Mouse (Mus musculus): ENCODE measurements around the gene Prrc2b. TPM values are rescaled to one million over a fixed set of nuclear protein-coding genes. Genes with fewer than 3 reads are reported as not detected.

Gene Prrc2b
- polyA plus RNA-seq, 1 experiment from 2014 or later = 54.7 TPM

GRCm38 (mm10) chr2:32213000-32213399 lies 62.1 kb downstream of the Prrc2b start:
- Histone ChIP-seq H3K4me3 (no peak overlapping the region), H3K27ac (ENCODE audit: poor library complexity, severe bottlenecking) (no peak overlapping the region), H3K4me2 (no peak overlapping the region), H3K36me3 (peaks cover 99% of the 10 kb centered on the region), H3K9ac (no peak overlapping the region), H3K4me1 (replicated peaks) (no peaks in the 10 kb centered on the region; the same call in 1 of the 2 replicates), H3K27me3 (replicated peaks) (no peaks in the 10 kb centered on the region), H3K9me3 (replicated peaks) (no peaks in the 10 kb centered on the region)
- no peak for ATAC-seq (ENCODE audit: insufficient number of reproducible peaks, low FRiP score)
- WGBS = 64% methylated on average over 10 of the region's 10 CpGs

- no peak overlapping the region for H3K27ac ChIP-seq (ENCODE audit: poor library complexity, severe bottlenecking)
- no peak overlapping the region for H3K4me2 ChIP-seq
- peaks cover 99% of the 10 kb centered on the region for H3K36me3 ChIP-seq
- no peak overlapping the region for H3K4me3 ChIP-seq
- ATAC-seq (ENCODE audit: insufficient number of reproducible peaks, low FRiP score) = no peak
- no peaks in the 10 kb centered on the region; the same call in 1 of the 2 replicates for H3K4me1 ChIP-seq (replicated peaks)
- H3K27me3 ChIP-seq (replicated peaks) = no peaks in the 10 kb centered on the region
- H3K9me3 ChIP-seq (replicated peaks) = no peaks in the 10 kb centered on the region
- H3K9ac ChIP-seq = no peak overlapping the region
- 90% methylated on average over 10 of the region's 10 CpGs for WGBS
These were observed 64.7 kb downstream of the Prrc2b start for GRCm38 (mm10) chr2:32215576-32215975.

DNA sequence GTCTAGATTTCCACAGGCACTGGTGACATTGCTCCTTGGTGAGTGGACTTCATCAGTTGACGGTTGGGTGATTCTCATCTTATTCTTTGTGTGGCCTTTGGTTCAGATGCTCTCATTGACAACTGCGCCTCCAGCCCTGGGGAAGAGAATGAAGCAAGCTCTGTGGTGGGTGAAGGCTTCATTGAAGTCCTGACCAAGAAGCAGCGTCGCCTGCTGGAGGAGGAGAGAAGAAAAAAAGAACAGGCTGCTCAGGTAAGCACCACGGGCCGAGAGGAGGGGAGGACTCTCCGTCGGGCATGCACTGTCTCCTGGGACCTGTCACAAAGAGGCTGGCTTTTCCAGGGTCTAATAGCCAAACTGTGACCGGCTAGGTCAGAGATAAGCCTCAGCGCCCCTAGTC lies 65.6 kb downstream of the Prrc2b start:
- no peaks in the 10 kb centered on the region for H3K27me3 ChIP-seq (replicated peaks)
- H3K27ac ChIP-seq (ENCODE audit: poor library complexity, severe bottlenecking) = no peak overlapping the region
- no peak for ATAC-seq (ENCODE audit: insufficient number of reproducible peaks, low FRiP score)
- WGBS = 86% methylated on average over 10 of the region's 10 CpGs
- H3K9me3 ChIP-seq (replicated peaks) = no peaks in the 10 kb centered on the region
- H3K36me3 ChIP-seq = peaks cover 100% of the 10 kb centered on the region
- H3K4me1 ChIP-seq (replicated peaks) = no peaks in the 10 kb centered on the region; the same call in 1 of the 2 replicates
- H3K4me3 ChIP-seq = no peak overlapping the region
- H3K9ac ChIP-seq = no peak overlapping the region
- no peak overlapping the region for H3K4me2 ChIP-seq

GRCm38 (mm10) chr2:32217656-32218055 lies 66.8 kb downstream of the Prrc2b start:
- Histone ChIP-seq H3K4me2 (no peak overlapping the region), H3K4me3 (no peak overlapping the region), H3K9ac (no peak overlapping the region), H3K27ac (ENCODE audit: poor library complexity, severe bottlenecking) (no peak overlapping the region), H3K27me3 (replicated peaks) (no peaks in the 10 kb centered on the region), H3K9me3 (replicated peaks) (no peaks in the 10 kb centered on the region), H3K36me3 (peaks cover 100% of the 10 kb centered on the region), H3K4me1 (replicated peaks) (no peaks in the 10 kb centered on the region; the same call in 1 of the 2 replicates)
- WGBS = 83% methylated on average over 8 of the region's 8 CpGs
- no peak for ATAC-seq (ENCODE audit: insufficient number of reproducible peaks, low FRiP score)

DNA sequence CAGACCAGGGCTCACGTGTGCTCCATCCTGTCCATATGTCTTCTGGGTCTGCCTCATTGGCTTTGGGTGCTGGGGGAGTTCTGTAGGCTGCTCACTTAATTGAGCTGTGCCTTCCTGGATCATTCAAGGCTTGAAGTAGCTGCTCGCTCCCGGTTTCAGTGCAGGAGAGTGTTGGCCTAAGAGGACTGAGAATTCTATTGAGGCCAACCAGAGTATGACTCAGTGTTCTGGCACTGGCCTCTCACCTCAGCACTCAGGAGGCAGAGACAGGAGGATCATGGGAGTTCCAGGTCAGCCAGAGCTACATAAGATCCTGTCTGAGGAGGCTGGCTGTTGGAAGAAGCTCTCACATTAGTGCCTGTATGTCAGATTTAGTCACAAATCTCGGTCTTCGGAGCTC lies 67.2 kb downstream of the Prrc2b start:
- Histone ChIP-seq H3K4me3 (no peak overlapping the region), H3K27ac (ENCODE audit: poor library complexity, severe bottlenecking) (no peak overlapping the region), H3K4me1 (replicated peaks) (no peaks in the 10 kb centered on the region; the same call in 1 of the 2 replicates), H3K27me3 (replicated peaks) (no peaks in the 10 kb centered on the region), H3K9ac (no peak overlapping the region), H3K9me3 (replicated peaks) (no peaks in the 10 kb centered on the region), H3K4me2 (no peak overlapping the region), H3K36me3 (peaks cover 100% of the 10 kb centered on the region)
- 86% methylated on average over 5 of the region's 5 CpGs for WGBS
- no peak for ATAC-seq (ENCODE audit: insufficient number of reproducible peaks, low FRiP score)

DNA sequence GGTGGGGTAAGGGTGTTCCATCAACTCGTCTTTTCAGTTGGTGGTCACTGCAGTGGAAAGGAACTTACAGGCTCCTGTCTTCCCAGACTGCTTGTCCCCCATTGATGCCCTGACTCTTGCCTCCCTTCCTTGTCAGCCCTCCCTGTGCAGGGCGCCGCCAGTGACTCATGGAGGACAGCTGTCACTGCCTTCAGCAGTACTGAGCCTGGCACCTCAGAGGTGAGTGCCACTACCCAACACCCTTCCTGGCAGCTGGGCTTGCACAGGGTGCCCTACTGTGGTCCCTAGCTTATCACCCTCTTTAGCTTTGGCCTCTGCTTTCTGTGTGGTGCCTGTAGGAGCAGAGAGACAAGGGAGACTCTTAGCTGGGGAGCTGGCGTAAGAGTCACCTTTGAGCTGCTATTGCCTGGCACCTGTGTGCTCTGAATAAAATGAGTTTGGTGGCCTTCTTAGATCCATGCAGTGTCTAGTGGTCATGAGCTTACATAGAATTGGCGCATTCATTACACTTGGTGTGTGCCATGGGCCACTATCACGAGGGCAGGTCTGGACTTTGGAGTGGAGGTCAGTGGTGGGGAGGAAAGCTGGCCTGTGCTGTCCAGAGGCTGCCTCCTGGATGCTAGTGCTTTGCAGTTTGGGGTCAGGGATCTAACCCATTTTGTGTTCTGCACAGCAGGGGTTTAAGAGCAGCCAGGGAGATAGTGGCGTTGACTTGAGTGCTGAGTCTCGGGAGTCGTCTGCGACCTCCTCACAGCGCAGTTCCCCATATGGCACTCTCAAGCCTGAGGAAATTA lies 67.9 kb downstream of the Prrc2b start:
- ATAC-seq (ENCODE audit: insufficient number of reproducible peaks, low FRiP score) = no peak
- Histone ChIP-seq H3K27ac (ENCODE audit: poor library complexity, severe bottlenecking) (no peak overlapping the region), H3K27me3 (replicated peaks) (no peaks in the 10 kb centered on the region), H3K4me1 (replicated peaks) (no peaks in the 10 kb centered on the region), H3K4me2 (no peak overlapping the region), H3K9ac (no peak overlapping the region), H3K9me3 (replicated peaks) (no peaks in the 10 kb centered on the region), H3K4me3 (no peak overlapping the region), H3K36me3 (peaks cover 100% of the 10 kb centered on the region)
- 86% methylated on average over 11 of the region's 11 CpGs for WGBS

GRCm38 (mm10) chr2:32219501-32219900 lies 68.6 kb downstream of the Prrc2b start:
- no peaks in the 10 kb centered on the region for H3K9me3 ChIP-seq (replicated peaks)
- peaks cover 100% of the 10 kb centered on the region for H3K36me3 ChIP-seq
- no peak overlapping the region for H3K9ac ChIP-seq
- H3K4me2 ChIP-seq = no peak overlapping the region
- 94% methylated on average over 14 of the region's 14 CpGs for WGBS
- no peaks in the 10 kb centered on the region for H3K4me1 ChIP-seq (replicated peaks)
- no peaks in the 10 kb centered on the region for H3K27me3 ChIP-seq (replicated peaks)
- H3K4me3 ChIP-seq = no peak overlapping the region
- ATAC-seq (ENCODE audit: insufficient number of reproducible peaks, low FRiP score) = no peak
- H3K27ac ChIP-seq (ENCODE audit: poor library complexity, severe bottlenecking) = no peak overlapping the region

DNA sequence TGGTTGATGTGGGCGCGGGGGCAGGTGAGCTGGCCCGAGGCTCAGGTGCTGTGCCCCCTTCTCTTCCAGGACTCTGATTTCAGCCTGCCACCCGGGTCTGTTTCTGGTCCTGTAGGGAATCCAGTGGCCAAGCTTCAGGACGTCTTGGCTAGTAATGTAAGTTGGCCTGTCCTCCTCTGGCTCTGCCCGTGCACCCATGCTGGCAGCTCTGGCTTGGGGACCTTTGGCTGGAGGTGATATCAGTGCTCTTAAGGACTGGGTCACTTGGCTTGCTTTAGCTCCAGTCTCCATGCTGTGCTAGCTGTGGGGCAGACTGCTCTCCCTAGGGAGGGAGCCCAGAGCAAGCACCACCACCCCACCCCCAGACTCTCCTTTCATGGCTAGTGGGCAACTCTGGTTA lies 69.1 kb downstream of the Prrc2b start:
- 91% methylated on average over 6 of the region's 6 CpGs for WGBS
- H3K27me3 ChIP-seq (replicated peaks) = no peaks in the 10 kb centered on the region
- no peaks in the 10 kb centered on the region for H3K9me3 ChIP-seq (replicated peaks)
- H3K36me3 ChIP-seq = peaks cover 100% of the 10 kb centered on the region
- H3K27ac ChIP-seq (ENCODE audit: poor library complexity, severe bottlenecking) = no peak overlapping the region
- no peak overlapping the region for H3K9ac ChIP-seq
- H3K4me2 ChIP-seq = no peak overlapping the region
- no peak overlapping the region for H3K4me3 ChIP-seq
- H3K4me1 ChIP-seq (replicated peaks) = no peaks in the 10 kb centered on the region
- ATAC-seq (ENCODE audit: insufficient number of reproducible peaks, low FRiP score) = no peak

- H3K4me2 ChIP-seq = no peak overlapping the region
- ATAC-seq (ENCODE audit: insufficient number of reproducible peaks, low FRiP score) = no peak
- peaks cover 100% of the 10 kb centered on the region for H3K36me3 ChIP-seq
- no peak overlapping the region for H3K27ac ChIP-seq (ENCODE audit: poor library complexity, severe bottlenecking)
- no peaks in the 10 kb centered on the region for H3K9me3 ChIP-seq (replicated peaks)
- H3K4me1 ChIP-seq (replicated peaks) = no peaks in the 10 kb centered on the region
- no peak overlapping the region for H3K4me3 ChIP-seq
- WGBS = 94% methylated on average over 10 of the region's 10 CpGs
- H3K27me3 ChIP-seq (replicated peaks) = no peaks in the 10 kb centered on the region
- no peak overlapping the region for H3K9ac ChIP-seq
These were observed 70.1 kb downstream of the Prrc2b start for GRCm38 (mm10) chr2:32220969-32221368.

GRCm38 (mm10) chr2:32221577-32221976 lies 70.7 kb downstream of the Prrc2b start:
- H3K36me3 ChIP-seq = peaks cover 100% of the 10 kb centered on the region
- H3K27me3 ChIP-seq (replicated peaks) = no peaks in the 10 kb centered on the region
- no peak overlapping the region for H3K4me3 ChIP-seq
- H3K9me3 ChIP-seq (replicated peaks) = no peaks in the 10 kb centered on the region
- ATAC-seq (ENCODE audit: insufficient number of reproducible peaks, low FRiP score) = no peak
- H3K4me1 ChIP-seq (replicated peaks) = no peaks in the 10 kb centered on the region
- H3K9ac ChIP-seq = no peak overlapping the region
- H3K4me2 ChIP-seq = no peak overlapping the region
- no peak overlapping the region for H3K27ac ChIP-seq (ENCODE audit: poor library complexity, severe bottlenecking)
- WGBS = 86% methylated on average over 7 of the region's 7 CpGs

GRCm38 (mm10) chr2:32222057-32222456 lies 71.2 kb downstream of the Prrc2b start:
- no peak for ATAC-seq (ENCODE audit: insufficient number of reproducible peaks, low FRiP score)
- WGBS = 85% methylated on average over 10 of the region's 10 CpGs
- Histone ChIP-seq H3K27me3 (replicated peaks) (no peaks in the 10 kb centered on the region), H3K27ac (ENCODE audit: poor library complexity, severe bottlenecking) (no peak overlapping the region), H3K4me3 (no peak overlapping the region), H3K4me1 (replicated peaks) (no peaks in the 10 kb centered on the region), H3K9me3 (replicated peaks) (no peaks in the 10 kb centered on the region), H3K36me3 (peaks cover 100% of the 10 kb centered on the region), H3K9ac (no peak overlapping the region), H3K4me2 (no peak overlapping the region)

- Histone ChIP-seq H3K4me3 (peak overlapping the region; percentile 71), H3K27ac (ENCODE audit: poor library complexity, severe bottlenecking) (peak overlapping the region; percentile 86; the same call in 1 of the 2 replicates), H3K4me2 (peak overlapping the region; percentile 89), H3K9ac (peak overlapping the region; percentile 75), H3K36me3 (peaks cover 46% of the 10 kb centered on the region), H3K9me3 (replicated peaks) (no peaks in the 10 kb centered on the region), H3K4me1 (replicated peaks) (peaks cover 25% of the 10 kb centered on the region), H3K27me3 (replicated peaks) (no peaks in the 10 kb centered on the region)
- no peak for ATAC-seq (ENCODE audit: insufficient number of reproducible peaks, low FRiP score)
- 27% methylated on average over 7 of the region's 7 CpGs for WGBS
These were observed 84.6 kb downstream of the Prrc2b start for GRCm38 (mm10) chr2:32235433-32235832.

All from heart, embryonic 12.5 days (tissue).